Mouse (Mus musculus): ENCODE measurements around the gene Tmub2. TPM values are rescaled to one million over a fixed set of nuclear protein-coding genes. Genes with fewer than 3 reads are reported as not detected.

The Tmub2 gene
- total and polyA plus RNA-seq, 3 experiments = 27.0 to 32.9 (median 31.0) TPM

- H3K4me2 ChIP-seq (ENCODE audit: insufficient read depth, low read depth, poor library complexity, severe bottlenecking) = peak within 1 kb of the TSS; percentile 97
- peaks cover 13% of the 10 kb centered on the region for H3K79me2 ChIP-seq (replicated peaks; ENCODE audit: control insufficient read depth, extremely low read depth, insufficient read depth, poor library complexity, severe bottlenecking)
- peak within 1 kb of the TSS; percentile 95 for H3K9ac ChIP-seq (ENCODE audit: insufficient read depth, low read depth)
- H3K4me1 ChIP-seq (ENCODE audit: control insufficient read depth in 1 of 2, insufficient read depth in 2 of 2) = peaks cover 6 to 38% of the 10 kb centered on the region in 2 experiments; a peak in 3 of 4 replicates
- no peaks in the 10 kb centered on the region for H3K27me3 ChIP-seq (replicated peaks)
- H3K4me3 ChIP-seq (replicated peaks in 1 of 3; ENCODE audit: low read depth in 2 of 3, low read length in 2 of 3, poor library complexity in 1 of 3) = peak within 1 kb of the TSS; percentile 82 to 96 (median 93)
- in situ Hi-C loops (cut with MboI; ENCODE audit: low pct_ligation_motif_present, low pct_unique_long_range_greater_than_20kb, low sequenced_read_pairs) = no loop called here
- peaks cover 21 to 32% of the 10 kb centered on the region in 2 experiments for H3K36me3 ChIP-seq (replicated peaks in 1 of 2; ENCODE audit: control insufficient read depth in 1 of 2, insufficient read depth in 1 of 2, low read length in 1 of 2)
- DNase-seq (ENCODE audit: extremely low read depth) = peak; percentile 99
- dilution Hi-C loops (cut with MboI; ENCODE audit: extremely low pct_ligation_motif_present, extremely low pct_unique_long_range_greater_than_20kb, low sequenced_read_pairs) = no loop called here
- peaks cover 2% of the 10 kb centered on the region for H3K9me3 ChIP-seq (replicated peaks; ENCODE audit: low read length)
- peak within 1 kb of the TSS; percentile 92 for H3K27ac ChIP-seq (ENCODE audit: insufficient read depth, low read depth)
- TF ChIP-seq E2F4 (IDR thresholded peaks at IDR 0.05; ENCODE audit: insufficient replicate concordance, low read depth, low read length) (no peak), SIN3A (IDR thresholded peaks at IDR 0.05; ENCODE audit: low read length) (peak; percentile 93), ELF1 (IDR thresholded peaks at IDR 0.05; ENCODE audit: low read depth, low read length) (peak; percentile 82), RAD21 (IDR thresholded peaks at IDR 0.05; ENCODE audit: low read depth, low read length) (no peak), BHLHE40 (IDR thresholded peaks at IDR 0.05; ENCODE audit: low read depth, low read length) (peak; percentile 57; the same call in 1 of the 2 replicates), SMC3 (IDR thresholded peaks at IDR 0.05; ENCODE audit: low read depth, low read length) (no peak), USF1 (IDR thresholded peaks at IDR 0.05; ENCODE audit: low read depth, low read length) (no peak), USF2 (conservative IDR thresholded peaks at IDR 0.05; ENCODE audit: low read depth, low read length) (no peak), CTCF (conservative IDR thresholded peaks at IDR 0.05 in 1 of 2, IDR thresholded peaks at IDR 0.05 in 1 of 2; ENCODE audit: low read depth in 2 of 2, low read length in 2 of 2) (no peak), ETS1 (conservative IDR thresholded peaks at IDR 0.05; ENCODE audit: low read depth, low read length) (peak; percentile 43), IRF4 (IDR thresholded peaks at IDR 0.05; ENCODE audit: low read depth, low read length) (peak; percentile 57), JUND (conservative IDR thresholded peaks at IDR 0.05; ENCODE audit: low read depth, low read length) (no peak), GABPA (IDR thresholded peaks at IDR 0.05; ENCODE audit: insufficient replicate concordance, low read depth, low read length) (no peak), CHD1 (IDR thresholded peaks at IDR 0.05; ENCODE audit: low read depth, low read length) (no peak; the same call in 1 of the 2 replicates), MYC (IDR thresholded peaks at IDR 0.05; ENCODE audit: low read depth, low read length) (peak; percentile 26; the same call in 1 of the 2 replicates), EP300 (IDR thresholded peaks at IDR 0.05; ENCODE audit: low read length) (no peak), MAZ (IDR thresholded peaks at IDR 0.05; ENCODE audit: low read depth, low read length) (peak; percentile 97), CHD2 (IDR thresholded peaks at IDR 0.05; ENCODE audit: low read length) (peak; percentile 77), UBTF (IDR thresholded peaks at IDR 0.05; ENCODE audit: low read depth, low read length) (peak; percentile 67; the same call in 1 of the 2 replicates), ZKSCAN1 (IDR thresholded peaks at IDR 0.05; ENCODE audit: borderline replicate concordance, low read depth, low read length) (no peak), MAFK (IDR thresholded peaks at IDR 0.05; ENCODE audit: insufficient replicate concordance, low read length) (no peak), JUN (IDR thresholded peaks at IDR 0.05; ENCODE audit: insufficient read depth, low read depth, low read length) (no peak), ZMIZ1 (IDR thresholded peaks at IDR 0.05; ENCODE audit: low read depth, low read length) (peak; percentile 76), RCOR1 (conservative IDR thresholded peaks at IDR 0.05; ENCODE audit: low read depth, low read length) (no peak), KAT2A (IDR thresholded peaks at IDR 0.05; ENCODE audit: insufficient replicate concordance, low read length) (peak; percentile 68; the same call in 1 of the 2 replicates), ZC3H11A (IDR thresholded peaks at IDR 0.05; ENCODE audit: low read depth, low read length) (no peak), POLR2AphosphoS2 (IDR thresholded peaks at IDR 0.05; ENCODE audit: low read depth, low read length) (peak; percentile 87), PAX5 (IDR thresholded peaks at IDR 0.05; ENCODE audit: low read length) (no peak), MAX (IDR thresholded peaks at IDR 0.05; ENCODE audit: low read length) (0 out of 2 replicates have a peak, but pooled peaks have one; percentile 61), TCF12 (IDR thresholded peaks at IDR 0.05; ENCODE audit: low read depth, low read length) (peak; percentile 66), MEF2A (IDR thresholded peaks at IDR 0.05; ENCODE audit: borderline replicate concordance, low read depth, low read length) (peak; percentile 48), TBP (conservative IDR thresholded peaks at IDR 0.05; ENCODE audit: low read depth, low read length) (0 out of 2 replicates have a peak, but pooled peaks have one; percentile 34), HCFC1 (IDR thresholded peaks at IDR 0.05; ENCODE audit: low read depth, low read length) (peak; percentile 83), NELFE (IDR thresholded peaks at IDR 0.05; ENCODE audit: low read depth, low read length) (peak; percentile 92), NRF1 (IDR thresholded peaks at IDR 0.05; ENCODE audit: low read depth, low read length) (peak; percentile 70), POLR2A (IDR thresholded peaks at IDR 0.05; ENCODE audit: low read depth, low read length) (peak; percentile 83), MXI1 (IDR thresholded peaks at IDR 0.05; ENCODE audit: low read depth, low read length) (peak; percentile 88)
These were observed 12.1 kb downstream of the Tmub2 start, which contains the start of gene Atxn7l3 for GRCm38 (mm10) chr11:102296491-102297472. Atxn7l3 (minus strand) TSS chr11:102296631.

Measured in CH12.LX (cell line).